Mouse (Mus musculus) C2C12 (cell line): ENCODE measurements at regions not wholly inside any gene's neighbourhood (a gene's known extent, or its start where the extent isn't known, plus 50 kb on each side); places are given as distances from the start of the nearest gene placed in this dataset.

Source experiments
- H3K27me3 ChIP-seq: one replicate; pipeline ENCODE4 v1.6.1; 2011; ENCODE audit not compliant: control insufficient read depth, insufficient read depth, insufficient read length
- H3K36me3 ChIP-seq: one replicate; pipeline ENCODE4 v1.6.1; 2011; ENCODE audit not compliant: control insufficient read depth, insufficient read depth
- H3K4me3 ChIP-seq: one replicate; pipeline ENCODE4 v1.5.1; 2011; ENCODE audit warnings: mild to moderate bottlenecking, control low read depth; ENCODE audit not compliant: poor library complexity, insufficient read depth, severe bottlenecking
- H3K79me2 ChIP-seq: one replicate; pipeline ENCODE4 v1.6.1; 2011; ENCODE audit not compliant: control insufficient read depth, insufficient read depth
- H3K79me3 ChIP-seq: one replicate; pipeline ENCODE4 v1.6.1; 2011; ENCODE audit warnings: low read depth, control low read depth
- H3ac ChIP-seq: one replicate; pipeline ENCODE3; 2011; ENCODE audit warnings: low read depth; ENCODE audit not compliant: control insufficient read depth, insufficient read length
- CEBPB ChIP-seq: IDR thresholded peaks from one replicate; pipeline ENCODE4 v1.6.1; 2011; ENCODE audit warnings: low read depth, mild to moderate bottlenecking, control low read depth, moderate library complexity
- CTCF ChIP-seq: IDR thresholded peaks from one replicate; pipeline ENCODE4 v1.5.1; 2011; ENCODE audit not compliant: control insufficient read depth, insufficient read depth, insufficient read length
- FOSL1 ChIP-seq: IDR thresholded peaks from one replicate; pipeline ENCODE4 v1.8.0; 2011; ENCODE audit warnings: mild to moderate bottlenecking, low read length; ENCODE audit not compliant: poor library complexity, insufficient read depth, severe bottlenecking
- MAX ChIP-seq: IDR thresholded peaks from one replicate; pipeline ENCODE4 v1.6.1; 2011; ENCODE audit warnings: mild to moderate bottlenecking, control low read depth
- MYOD1 ChIP-seq: IDR thresholded peaks from one replicate; pipeline ENCODE4 v1.6.1; 2011; ENCODE audit warnings: low read depth; ENCODE audit not compliant: control insufficient read depth, insufficient read length
- MYOG ChIP-seq: IDR thresholded peaks from one replicate; pipeline ENCODE4 v1.6.1; 2011; ENCODE audit not compliant: control insufficient read depth, insufficient read length; ENCODE audit errors: extremely low read depth
- USF1 ChIP-seq: IDR thresholded peaks from one replicate; pipeline ENCODE4 v1.6.1; 2011; ENCODE audit warnings: low read depth, mild to moderate bottlenecking, control low read depth, moderate library complexity

GRCm38 (mm10) chr3:57181587-57181986 is 120.2 kb downstream of the Tm4sf1 start:
- TF ChIP-seq USF1 (no peak), FOSL1 (no peak), MYOD1 (no peak), MAX (no peak), MYOG (no peak), CEBPB (no peak), CTCF (no peak)
- Histone ChIP-seq H3K79me3 (no peaks in the 10 kb centered on the region), H3K27me3 (no peaks in the 10 kb centered on the region), H3K4me3 (no peak overlapping the region), H3ac (no peak overlapping the region), H3K36me3 (no peaks in the 10 kb centered on the region), H3K79me2 (no peaks in the 10 kb centered on the region)

- no peak overlapping the region for H3K4me3 ChIP-seq
- H3ac ChIP-seq, result no peak overlapping the region
- no peaks in the 10 kb centered on the region for H3K27me3 ChIP-seq
- TF ChIP-seq USF1 (no peak), FOSL1 (no peak), MYOD1 (no peak), CEBPB (no peak), CTCF (no peak)
- H3K79me2 ChIP-seq, result no peaks in the 10 kb centered on the region
- no peaks in the 10 kb centered on the region for H3K36me3 ChIP-seq
- no peaks in the 10 kb centered on the region for H3K79me3 ChIP-seq
Measured at GRCm38 (mm10) chr3:57153177-57153948, 148.4 kb downstream of the Tm4sf1 start.

- no peaks in the 10 kb centered on the region for H3K79me3 ChIP-seq
- no peaks in the 10 kb centered on the region for H3K27me3 ChIP-seq
- no peaks in the 10 kb centered on the region for H3K36me3 ChIP-seq
- TF ChIP-seq CTCF (no peak), MAX (no peak), MYOG (no peak), MYOD1 (no peak), CEBPB (no peak)
- H3K79me2 ChIP-seq, result no peaks in the 10 kb centered on the region
- H3ac ChIP-seq, result no peak overlapping the region
- no peak overlapping the region for H3K4me3 ChIP-seq
Measured at GRCm38 (mm10) chr3:57149156-57149555, 152.6 kb downstream of the Tm4sf1 start.

- Histone ChIP-seq H3K79me3 (no peaks in the 10 kb centered on the region), H3K27me3 (no peaks in the 10 kb centered on the region), H3K4me3 (no peak overlapping the region), H3K36me3 (no peaks in the 10 kb centered on the region), H3ac (no peak overlapping the region), H3K79me2 (no peaks in the 10 kb centered on the region)
- TF ChIP-seq MYOD1 (no peak), FOSL1 (no peak), CEBPB (no peak), MYOG (no peak), CTCF (no peak), USF1 (no peak), MAX (no peak)
Measured at GRCm38 (mm10) chr3:57136847-57137246, 164.9 kb downstream of the Tm4sf1 start.

- H3K79me2 ChIP-seq, result no peaks in the 10 kb centered on the region
- H3K36me3 ChIP-seq, result no peaks in the 10 kb centered on the region
- no peaks in the 10 kb centered on the region for H3K27me3 ChIP-seq
- H3K4me3 ChIP-seq, result no peak overlapping the region
- no peak overlapping the region for H3ac ChIP-seq
- TF ChIP-seq MYOD1, result no peak
- TF ChIP-seq USF1, result no peak
- TF ChIP-seq FOSL1, result no peak
- TF ChIP-seq CTCF, result no peak
- TF ChIP-seq MYOG, result no peak
- TF ChIP-seq CEBPB, result no peak
- TF ChIP-seq MAX, result no peak
- no peaks in the 10 kb centered on the region for H3K79me3 ChIP-seq
Measured at GRCm38 (mm10) chr3:57128606-57129005, 173.2 kb downstream of the Tm4sf1 start.

- Histone ChIP-seq H3K79me3 (no peaks in the 10 kb centered on the region), H3K4me3 (no peak overlapping the region), H3K79me2 (no peaks in the 10 kb centered on the region), H3K36me3 (no peaks in the 10 kb centered on the region), H3ac (no peak overlapping the region), H3K27me3 (no peaks in the 10 kb centered on the region)
- TF ChIP-seq FOSL1, result no peak
- peak; percentile 17 for TF ChIP-seq MYOD1
- peak; percentile 80 for TF ChIP-seq CEBPB
Measured at GRCm38 (mm10) chr3:57125792-57126485, 175.8 kb downstream of the Tm4sf1 start.
